Mouse (Mus musculus) G1E (cell line): ENCODE measurements around the gene Mamstr. TPM values are rescaled to one million over a fixed set of nuclear protein-coding genes. Genes with fewer than 3 reads are reported as not detected.

ENCODE experiments used
- ATAC-seq: 2 replicates; pipeline ENCODE4 v1.8.0; 2016; ENCODE audit warnings: mild to moderate bottlenecking; ENCODE audit not compliant: insufficient number of reproducible peaks, poor library complexity, low FRiP score, severe bottlenecking; ENCODE audit errors: extremely low read depth
- DNase-seq: peaks from one replicate; pipeline ENCODE4 v3.0.0; 2012; ENCODE audit warnings: low spot score
- H3K27me3 ChIP-seq: 2 replicates; pipeline ENCODE4 v1.6.1; 2012; ENCODE audit warnings: mild to moderate bottlenecking, low read length, inconsistent platforms; ENCODE audit not compliant: insufficient read depth
- H3K36me3 ChIP-seq: replicated peaks from 2 replicates; pipeline ENCODE3; 2012; ENCODE audit warnings: mild to moderate bottlenecking, inconsistent platforms
- H3K4me1 ChIP-seq: 2 replicates; pipeline ENCODE4 v1.6.1; 2012; ENCODE audit warnings: low read depth, low read length, inconsistent platforms, mixed read lengths; ENCODE audit not compliant: insufficient read depth
- H3K4me3 ChIP-seq: 2 replicates; pipeline ENCODE4 v1.5.1; 2012; ENCODE audit warnings: low read depth, mild to moderate bottlenecking, inconsistent platforms, low read length, moderate library complexity, mixed read lengths
- H3K9me3 ChIP-seq: replicated peaks from 2 replicates; pipeline ENCODE4 v1.6.1; 2012; ENCODE audit warnings: inconsistent platforms
- CTCF ChIP-seq: IDR thresholded peaks from 2 replicates; pipeline ENCODE4 v1.5.1; 2012; ENCODE audit warnings: low read depth, low read length, inconsistent platforms, mixed read lengths
- GATA1 ChIP-seq: IDR thresholded peaks from 2 replicates; pipeline ENCODE4 v1.6.1; 2012; ENCODE audit warnings: borderline replicate concordance, low read length, inconsistent platforms, mixed read lengths
- GATA2 ChIP-seq: IDR thresholded peaks from 2 replicates; pipeline ENCODE4 v1.6.1; 2012; ENCODE audit warnings: low read depth, low read length, inconsistent platforms, borderline replicate concordance
- POLR2AphosphoS5 ChIP-seq: IDR thresholded peaks from 2 replicates; pipeline ENCODE4 v1.6.1; 2012; ENCODE audit warnings: low read depth, low read length, inconsistent platforms; ENCODE audit not compliant: insufficient replicate concordance
- TAL1 ChIP-seq: conservative IDR thresholded peaks from 2 replicates; pipeline ENCODE4 v1.6.1; 2012; ENCODE audit warnings: low read depth, low read length, inconsistent platforms, mixed read lengths
- polyA plus RNA-seq: library from polyadenylated mRNA; stranded (reverse); fragments of >175 nt; gene quantifications from 2 replicates; pipeline ENCODE4 v1.2.3, GENCODE M21; 2012
- total RNA-seq, 2 experiments: library from RNA; stranded (forward) in 1 of 2; stranded (reverse) in 1 of 2; fragments of 200-1000 nt in 1 of 2; fragments of >200 nt in 1 of 2; fragmentation: Nextera tagmentation in 1 of 2; gene quantifications; 2 replicates each; pipeline ENCODE4 v1.2.3; 2014 to 2017

The Mamstr gene
- total and polyA plus RNA-seq, 3 experiments, result not detected

DNA sequence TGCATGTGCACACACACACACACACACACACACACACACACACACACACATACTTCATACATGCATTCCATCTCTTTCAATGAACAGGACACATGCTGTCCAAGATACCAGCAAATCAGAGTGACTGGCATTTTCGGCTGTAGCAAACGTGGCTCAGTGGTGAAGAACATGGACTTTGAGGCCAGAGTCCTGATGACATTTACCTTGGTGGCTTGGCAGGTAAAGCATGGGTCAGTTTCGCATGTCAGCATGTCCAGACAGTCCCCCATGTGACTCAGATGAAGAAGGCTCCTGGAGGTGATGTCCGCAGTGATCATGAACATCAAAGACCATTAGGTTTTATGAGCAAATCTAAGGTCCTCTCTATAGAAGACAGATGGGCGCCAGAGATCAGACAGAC lies 42.8 kb upstream of the Mamstr start:
- H3K4me1 ChIP-seq, result peaks cover 34% of the 10 kb centered on the region
- no peaks in the 10 kb centered on the region for H3K9me3 ChIP-seq
- no peak for DNase-seq
- H3K36me3 ChIP-seq, result no peaks in the 10 kb centered on the region
- peaks cover 29% of the 10 kb centered on the region for H3K27me3 ChIP-seq
- ATAC-seq, result no peak
- TF ChIP-seq TAL1 (no peak), GATA1 (no peak), POLR2AphosphoS5 (no peak), CTCF (no peak), GATA2 (no peak)
- H3K4me3 ChIP-seq, result no peak overlapping the region

DNA sequence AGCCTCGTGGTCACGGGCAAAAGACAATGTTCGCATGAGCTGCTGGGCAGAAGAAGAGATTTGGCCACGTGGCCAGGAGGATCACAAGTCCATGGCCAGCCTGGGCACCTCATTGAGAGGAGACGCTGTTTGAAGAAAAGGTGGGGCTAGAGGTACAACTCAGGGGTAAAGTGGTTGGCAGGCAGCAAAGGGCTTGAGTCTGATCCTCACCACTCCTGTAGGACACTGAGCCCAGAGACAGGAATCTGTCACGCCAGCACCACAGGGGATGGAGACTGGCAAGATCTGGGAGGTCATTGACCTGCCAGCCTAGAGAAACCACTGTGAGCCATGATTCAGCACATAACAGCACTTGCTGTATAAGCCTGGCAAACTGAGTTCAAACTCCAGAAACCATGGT lies 42.2 kb upstream of the Mamstr start:
- DNase-seq, result no peak
- H3K27me3 ChIP-seq, result peaks cover 29% of the 10 kb centered on the region
- H3K9me3 ChIP-seq, result no peaks in the 10 kb centered on the region
- H3K36me3 ChIP-seq, result no peaks in the 10 kb centered on the region
- TF ChIP-seq GATA2 (no peak), GATA1 (no peak), TAL1 (no peak), POLR2AphosphoS5 (no peak), CTCF (no peak)
- ATAC-seq, result no peak
- H3K4me1 ChIP-seq, result peaks cover 31% of the 10 kb centered on the region
- H3K4me3 ChIP-seq, result no peak overlapping the region

DNA sequence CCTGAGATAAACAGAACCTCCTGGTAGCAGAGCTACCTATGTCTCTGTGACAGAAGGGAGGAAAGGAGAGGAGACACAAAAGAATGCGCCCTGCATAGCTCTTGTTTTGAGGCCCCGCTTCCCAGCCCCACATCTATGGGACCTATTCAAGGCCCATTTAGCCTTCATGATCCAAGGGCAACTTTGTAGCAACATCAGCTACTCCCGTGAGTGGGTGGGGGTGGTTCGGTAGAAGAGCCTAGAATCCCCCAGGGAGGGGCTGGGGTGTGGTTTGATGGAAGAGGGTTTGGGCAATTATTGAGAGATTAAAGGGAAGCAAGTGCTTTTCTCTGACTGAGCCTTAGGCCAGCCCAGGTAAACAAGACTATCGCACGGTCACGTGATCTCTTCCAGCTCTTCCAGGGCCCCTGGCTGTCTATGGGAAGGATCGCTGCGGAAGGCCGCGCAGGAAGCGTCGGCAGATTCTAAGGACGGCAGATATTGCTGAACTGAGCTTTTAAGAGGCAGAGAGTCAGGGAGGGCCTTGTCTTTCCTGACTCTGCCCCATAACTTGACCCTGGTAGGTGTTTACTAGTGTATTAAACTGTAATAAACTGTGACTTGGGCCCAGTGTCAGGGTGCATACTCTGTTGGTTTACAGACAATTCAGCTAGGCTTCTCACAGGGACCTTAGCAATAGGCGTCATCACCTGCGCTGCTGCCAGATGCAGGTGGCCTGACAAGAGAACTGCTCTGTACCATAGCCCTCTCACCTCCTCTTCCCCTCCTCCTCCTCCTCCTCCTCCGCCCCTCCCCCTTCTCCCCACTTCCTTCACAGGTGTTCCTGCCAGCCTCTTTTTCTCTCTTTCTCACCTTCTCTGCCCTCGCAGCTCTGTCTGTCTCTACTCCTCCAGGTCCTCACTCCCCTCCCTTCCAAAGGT lies 40.6 kb upstream of the Mamstr start:
- no peak for TF ChIP-seq GATA2
- TF ChIP-seq GATA1, result no peak
- TF ChIP-seq TAL1, result no peak
- no peak for TF ChIP-seq POLR2AphosphoS5
- no peak for TF ChIP-seq CTCF
- peaks cover 28% of the 10 kb centered on the region for H3K4me1 ChIP-seq
- no peaks in the 10 kb centered on the region for H3K9me3 ChIP-seq
- no peaks in the 10 kb centered on the region for H3K36me3 ChIP-seq
- no peak overlapping the region for H3K4me3 ChIP-seq
- no peak for ATAC-seq
- peaks cover 35% of the 10 kb centered on the region for H3K27me3 ChIP-seq
- DNase-seq, result no peak

DNA sequence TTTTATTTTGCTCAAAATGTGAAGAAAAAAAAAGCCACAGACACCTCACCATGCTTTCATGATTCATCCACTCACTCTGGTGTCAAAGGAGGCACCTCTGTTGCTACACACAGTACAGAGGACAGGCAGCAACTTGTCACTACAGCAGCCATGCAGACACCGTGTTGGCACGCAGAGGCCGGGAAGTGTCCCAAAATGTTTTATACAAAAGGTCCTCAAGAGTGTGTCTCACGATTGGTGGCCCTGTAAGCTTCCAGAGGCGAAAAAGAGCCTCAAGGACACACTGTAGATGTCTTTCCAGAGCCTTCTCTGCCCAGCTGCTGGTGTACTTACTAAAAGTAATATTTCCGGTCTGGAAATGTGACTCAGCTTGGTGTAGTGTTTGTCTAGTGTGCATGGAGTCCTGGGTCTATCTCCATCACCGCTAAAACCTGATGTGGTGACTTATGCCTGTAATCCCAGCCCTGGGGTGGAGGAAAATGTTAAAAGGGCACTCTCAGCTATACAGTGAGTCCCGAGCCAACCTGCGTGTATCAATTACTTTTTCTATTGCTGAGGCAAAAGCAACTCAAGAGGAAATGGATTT lies 34.0 kb upstream of the Mamstr start:
- Histone ChIP-seq H3K27me3 (peaks cover 28% of the 10 kb centered on the region), H3K9me3 (no peaks in the 10 kb centered on the region), H3K4me3 (no peak overlapping the region), H3K4me1 (no peaks in the 10 kb centered on the region), H3K36me3 (no peaks in the 10 kb centered on the region)
- DNase-seq, result no peak
- TF ChIP-seq TAL1, result no peak
- TF ChIP-seq GATA2, result no peak
- no peak for TF ChIP-seq POLR2AphosphoS5
- no peak for TF ChIP-seq CTCF
- no peak for TF ChIP-seq GATA1
- no peak for ATAC-seq

DNA sequence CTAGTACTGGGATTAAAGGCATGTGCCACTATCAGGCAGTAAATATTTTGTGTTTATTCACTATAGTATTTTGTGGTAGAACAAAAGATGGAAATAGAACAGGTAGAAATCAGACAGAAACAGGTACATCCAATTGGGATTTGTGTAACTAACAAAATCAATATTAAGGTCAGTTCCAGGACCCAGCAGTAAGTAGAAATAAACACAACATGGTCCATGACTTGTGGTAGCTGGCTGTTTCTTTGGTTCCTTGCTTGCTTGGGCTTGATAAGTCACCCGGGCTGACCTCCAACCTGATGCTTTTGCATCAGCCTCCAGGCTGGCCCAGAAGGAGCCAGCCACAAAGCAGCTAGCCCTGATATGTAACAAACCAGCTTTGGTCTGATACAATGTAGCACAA lies 30.3 kb upstream of the Mamstr start:
- Histone ChIP-seq H3K9me3 (no peaks in the 10 kb centered on the region), H3K4me3 (no peak overlapping the region), H3K27me3 (peaks cover 30% of the 10 kb centered on the region), H3K4me1 (no peaks in the 10 kb centered on the region), H3K36me3 (no peaks in the 10 kb centered on the region)
- no peak for DNase-seq
- ATAC-seq, result no peak
- TF ChIP-seq CTCF (no peak), POLR2AphosphoS5 (no peak), GATA2 (no peak), GATA1 (no peak)

DNA sequence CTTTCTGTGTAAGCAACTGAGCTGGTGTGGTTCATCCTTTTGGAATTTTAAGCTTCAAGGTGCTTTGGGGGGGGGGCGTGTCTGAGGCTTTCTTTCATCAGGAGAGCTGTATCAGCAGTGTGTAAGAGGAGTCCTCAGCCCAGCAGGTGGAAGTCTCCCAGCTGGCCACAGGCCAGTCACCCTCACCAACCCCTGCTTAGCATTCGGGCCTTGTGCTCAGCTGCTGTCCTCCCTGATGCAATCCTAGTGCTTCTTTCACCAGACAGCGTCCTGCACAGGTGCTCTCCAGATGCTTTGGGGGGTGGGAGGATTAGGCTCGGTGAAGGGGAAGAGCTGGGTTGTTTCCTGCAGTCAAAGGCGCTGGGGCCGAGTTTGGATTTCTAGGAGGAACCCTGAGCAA lies 23.5 kb upstream of the Mamstr start:
- TF ChIP-seq TAL1 (no peak), GATA2 (no peak), GATA1 (no peak), POLR2AphosphoS5 (no peak), CTCF (no peak)
- H3K4me1 ChIP-seq, result 0 out of 2 replicates have a peak, but pooled peaks cover 2% of the 10 kb centered on the region
- no peaks in the 10 kb centered on the region for H3K36me3 ChIP-seq
- peaks cover 51% of the 10 kb centered on the region for H3K27me3 ChIP-seq
- no peaks in the 10 kb centered on the region for H3K9me3 ChIP-seq
- no peak for ATAC-seq
- no peak overlapping the region for H3K4me3 ChIP-seq
- no peak for DNase-seq
